Mouse (Mus musculus): ENCODE measurements around the gene Pik3c2g.

DNA sequence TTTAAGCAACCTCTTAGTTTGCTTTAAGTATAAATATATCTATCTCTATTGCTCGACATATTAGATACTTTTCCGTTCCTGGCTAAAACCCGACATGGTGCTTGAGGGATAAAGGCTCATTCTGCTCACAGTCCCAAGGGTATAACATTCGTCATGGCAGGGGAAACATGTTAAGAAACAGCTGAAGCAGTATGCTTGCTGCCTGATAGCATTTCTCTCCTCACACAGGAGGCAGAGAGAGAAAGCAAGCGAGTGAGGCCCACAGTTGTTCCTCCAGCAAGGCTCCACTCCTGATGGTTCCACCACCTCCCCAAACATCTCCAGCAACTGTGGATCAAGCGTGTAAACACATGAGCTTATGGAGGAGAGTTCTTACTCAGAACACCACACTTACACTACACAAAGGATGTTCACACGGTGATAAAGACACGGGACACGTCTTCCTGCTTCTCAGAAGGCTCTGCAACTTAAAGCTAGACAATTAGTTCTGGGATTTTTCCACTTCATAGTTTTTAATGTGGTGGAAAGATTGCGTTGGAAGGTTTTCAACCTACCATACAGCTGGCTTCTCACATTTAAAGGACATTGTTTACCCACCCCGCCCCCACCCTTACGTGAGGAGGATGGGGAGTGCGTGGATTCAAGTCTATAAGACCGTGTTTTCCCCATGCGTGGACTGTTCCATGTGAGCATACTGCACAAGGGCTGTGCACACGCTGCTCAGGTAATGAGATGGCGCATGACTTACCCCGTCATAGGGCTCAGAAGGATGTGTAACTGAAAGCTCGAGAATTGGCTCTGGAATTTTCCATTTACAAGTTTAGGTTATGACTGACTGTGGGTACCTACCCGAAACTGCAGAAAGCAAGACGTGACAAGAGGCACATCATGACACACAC lies 264.9 kb downstream of the Pik3c2g start:
- TF ChIP-seq CTCF (IDR thresholded peaks at IDR 0.05; ENCODE audit: extremely low read depth, insufficient read depth, low read length) = no peak
- TF ChIP-seq POLR2A (IDR thresholded peaks at IDR 0.05; ENCODE audit: extremely low read depth, insufficient read depth, low read length) = no peak
